10 mouse cellular contexts compared by ENCODE assay signal in the genomic region with DNA sequence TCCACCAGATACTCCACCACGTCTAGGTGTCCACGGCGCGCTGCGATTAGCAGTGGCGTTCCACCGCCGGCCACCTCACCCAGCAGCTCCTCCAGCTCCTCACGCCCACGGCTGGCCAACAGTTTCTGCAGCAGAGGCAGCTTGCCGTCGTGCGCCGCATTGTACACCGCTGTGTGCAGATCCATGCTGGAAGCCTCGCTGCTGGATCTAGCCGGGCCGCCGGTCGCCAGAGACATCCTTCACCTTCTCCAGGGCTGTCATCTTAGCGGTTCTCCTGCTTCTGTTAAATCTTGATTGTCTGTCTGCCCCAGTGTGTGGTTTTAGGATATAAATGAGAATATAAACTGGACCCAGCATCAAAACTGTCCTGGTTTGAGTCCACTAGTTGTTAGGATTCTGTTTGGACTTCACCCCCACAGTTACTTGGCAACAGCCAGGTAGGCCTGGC. TPM values are rescaled to one million over a fixed set of nuclear protein-coding genes. Genes with fewer than 3 reads are reported as not detected.
DNase-seq lines count a peak whose midpoint lies in the region; ATAC-seq and TF ChIP-seq lines count a peak whose summit lies in the region.
"Not testable (repeated sequence)": the region's sequence is repeated elsewhere in the genome, so short reads cannot be mapped to it uniquely, and the experiment has no call there.
"Had no signal": no experiment of that assay in that cellular context is flagged by ENCODE, and none has a peak within 500 bp of the region (broad histone marks: within the 10 kb centered on the region; RNA-seq: fewer than 3 reads in every experiment).

A gene (minus strand): TSS at position 398 of the 448 bp plus-strand sequence.

- H3K27me3 ChIP-seq in forebrain, embryonic 10.5 days (ENCODE audit: poor library complexity, severe bottlenecking), result peaks cover 45% of the 10 kb centered on the region
- peaks cover 35% of the 10 kb centered on the region for H3K27me3 ChIP-seq in heart, embryonic 10.5 days (ENCODE audit: insufficient read depth, poor library complexity, severe bottlenecking)
- peaks cover 31% of the 10 kb centered on the region for H3K27me3 ChIP-seq in hindbrain, embryonic 13.5 days
- H3K27me3 ChIP-seq in liver, embryonic 16.5 days (ENCODE audit: control insufficient read depth, insufficient read depth, low read depth, low read length), result peaks cover 20% of the 10 kb centered on the region
- peaks cover 21% of the 10 kb centered on the region for H3K27me3 ChIP-seq in midbrain, embryonic 13.5 days
- H3K27me3 ChIP-seq in stomach, embryonic 15.5 days (replicated peaks), result peaks cover 14% of the 10 kb centered on the region; the same call in 1 of the 2 replicates

- not testable (repeated sequence) for H3K9ac ChIP-seq in hindbrain, embryonic 13.5 days; liver, embryonic 16.5 days (ENCODE audit: low read depth, low read length); midbrain, embryonic 13.5 days (replicated peaks); stomach, embryonic 15.5 days

- TF ChIP-seq CTCF in layer of hippocampus, adult 2 months (conservative IDR thresholded peaks at IDR 0.05), result not testable (repeated sequence)

- peak; percentile 37 for DNase-seq in ZHBTc4 (ENCODE audit: low read depth, low spot score)
- not testable (repeated sequence) for DNase-seq in forebrain, embryonic 10.5 days (ENCODE audit: extremely low spot score, low spot score); heart, embryonic 10.5 days (ENCODE audit: low spot score); layer of hippocampus, adult 2 months (ENCODE audit: low spot score in 2 of 2)

- not testable (repeated sequence) for ATAC-seq in hindbrain, embryonic 13.5 days (ENCODE audit: low FRiP score); liver, embryonic 16.5 days (ENCODE audit: low read depth); stomach, embryonic 15.5 days (ENCODE audit: insufficient read depth, low FRiP score, low read depth)
- peak; percentile 24 for ATAC-seq in midbrain, embryonic 13.5 days

- WGBS in forebrain, embryonic 10.5 days, result 42% methylated on average over 21 of the region's 21 CpGs
- WGBS in heart, embryonic 10.5 days, result 31% methylated on average over 21 of the region's 21 CpGs
- WGBS in hindbrain, embryonic 13.5 days, result 37% methylated on average over 21 of the region's 21 CpGs
- 30% methylated on average over 21 of the region's 21 CpGs for WGBS in liver, embryonic 16.5 days (ENCODE audit: insufficient replicate concordance)
- WGBS in midbrain, embryonic 13.5 days, result 44% methylated on average over 21 of the region's 21 CpGs
- 29% methylated on average over 21 of the region's 21 CpGs for WGBS in stomach, embryonic 15.5 days

- H3K9me3 ChIP-seq in forebrain, embryonic 10.5 days; heart, embryonic 10.5 days; hindbrain, embryonic 13.5 days; liver, embryonic 16.5 days (replicated peaks; ENCODE audit: control insufficient read depth, low read length); midbrain, embryonic 13.5 days; stomach, embryonic 15.5 days: not testable (repeated sequence)

- H3K4me2 ChIP-seq in hindbrain, embryonic 13.5 days, result peak within 1 kb of the TSS; percentile 41
- H3K4me2 ChIP-seq in liver, embryonic 16.5 days (ENCODE audit: low read depth, low read length), result peak within 1 kb of the TSS; percentile 34
- peak within 1 kb of the TSS; percentile 37 for H3K4me2 ChIP-seq in midbrain, embryonic 13.5 days (replicated peaks)
- peak within 1 kb of the TSS; percentile 58 for H3K4me2 ChIP-seq in stomach, embryonic 15.5 days

- H3K36me3 ChIP-seq in forebrain, embryonic 10.5 days (replicated peaks); heart, embryonic 10.5 days; hindbrain, embryonic 13.5 days; liver, embryonic 16.5 days (ENCODE audit: control insufficient read depth, insufficient read depth); midbrain, embryonic 13.5 days; stomach, embryonic 15.5 days: not testable (repeated sequence)

- not testable (repeated sequence) for H3K27ac ChIP-seq in forebrain, embryonic 10.5 days; hindbrain, embryonic 13.5 days; liver, embryonic 16.5 days (ENCODE audit: low read length); midbrain, embryonic 13.5 days; stomach, embryonic 15.5 days
- H3K27ac ChIP-seq in heart, embryonic 10.5 days, result peak within 1 kb of the TSS; percentile 60
- peak within 1 kb of the TSS; percentile 36; the same call in 1 of the 2 replicates for H3K27ac ChIP-seq in layer of hippocampus, adult 2 months

- peak within 1 kb of the TSS; percentile 29 for H3K4me3 ChIP-seq in forebrain, embryonic 10.5 days
- H3K4me3 ChIP-seq in heart, embryonic 10.5 days, result peak within 1 kb of the TSS; percentile 51
- peak within 1 kb of the TSS; percentile 8; the same call in 1 of the 2 replicates for H3K4me3 ChIP-seq in hindbrain, embryonic 13.5 days
- H3K4me3 ChIP-seq in layer of hippocampus, adult 2 months; liver, embryonic 16.5 days (ENCODE audit: low read depth, low read length): not testable (repeated sequence)
- H3K4me3 ChIP-seq in midbrain, embryonic 13.5 days (replicated peaks), result 0 out of 2 replicates have a peak within 1 kb of the TSS, but pooled peaks have one; percentile 8
- peak within 1 kb of the TSS; percentile 27 for H3K4me3 ChIP-seq in stomach, embryonic 15.5 days (replicated peaks)

- H3K4me1 ChIP-seq in forebrain, embryonic 10.5 days; hindbrain, embryonic 13.5 days (replicated peaks); liver, embryonic 16.5 days (ENCODE audit: control insufficient read depth, low read depth, low read length); midbrain, embryonic 13.5 days (replicated peaks); stomach, embryonic 15.5 days: not testable (repeated sequence)
- peaks cover 24% of the 10 kb centered on the region for H3K4me1 ChIP-seq in heart, embryonic 10.5 days

RNA-seq across cellular contexts. Expression of the gene that starts here (rescaled TPM):
- polyA plus RNA-seq in forebrain, embryonic 10.5 days (2016; fragmentation: Nextera tagmentation; extraction: Ambion mirVana), result 0.12 TPM in 1 of 2 replicates, not detected in the other
- 0.39 and 0.45 TPM in 2 replicates for polyA plus RNA-seq in heart, embryonic 10.5 days (2016; fragmentation: Nextera tagmentation; extraction: Ambion mirVana)
- polyA plus RNA-seq in hindbrain, embryonic 13.5 days (2015; fragmentation: Nextera tagmentation; extraction: Ambion mirVana), result 0.32 and 0.58 TPM in 2 replicates
- 1 to 10 TPM; 2.4 to 3.1 TPM for total RNA-seq in layer of hippocampus, adult 2 months (2021)
- 0.14 and 0.25 TPM in 2 replicates for polyA plus RNA-seq in liver, embryonic 16.5 days (2015; fragmentation: Nextera tagmentation; extraction: Ambion mirVana)
- polyA plus RNA-seq in midbrain, embryonic 13.5 days (2015; fragmentation: Nextera tagmentation; extraction: Ambion mirVana), result 0.36 and 0.44 TPM in 2 replicates
- polyA plus RNA-seq in stomach, embryonic 15.5 days (2015; fragmentation: Nextera tagmentation; extraction: Ambion mirVana), result 0.06 TPM in 2 replicates
- polyA plus RNA-seq: C2C12; erythroblast, embryonic 14.5 days had no signal

Comparison
In these comparisons a context has a peak if more than half of its experiments do, and no peak if none do; other contexts are left out.
1. Peak in ATAC-seq, H3K4me3 ChIP-seq and H3K4me2 ChIP-seq in midbrain, embryonic 13.5 days; RNA of the gene not detected or under 1 TPM.